Mouse (Mus musculus): ENCODE data around the gene Eef1akmt3.
A peak's percentile ranks its signal among the peaks of the same experiment; 100 is the strongest.
"Not testable (repeated sequence)": the region's sequence is repeated elsewhere in the genome, so short reads cannot be mapped to it uniquely, and the experiment has no call there.

Eef1akmt3 gene

GRCm38 (mm10) chr10:127070190-127071121 lies 29.1 kb upstream of the Eef1akmt3 start, which contains the start of gene Tspan31:
Gene Tspan31 (minus strand): TSS chr10:127070264.
- DNase-seq = peak; percentile 52 to 63

GRCm38 (mm10) chr10:127069281-127070189 lies 28.2 kb upstream of the Eef1akmt3 start:
- DNase-seq = no peak

GRCm38 (mm10) chr10:127068360-127069038 lies 27.2 kb upstream of the Eef1akmt3 start:
- DNase-seq = no peak

DNA sequence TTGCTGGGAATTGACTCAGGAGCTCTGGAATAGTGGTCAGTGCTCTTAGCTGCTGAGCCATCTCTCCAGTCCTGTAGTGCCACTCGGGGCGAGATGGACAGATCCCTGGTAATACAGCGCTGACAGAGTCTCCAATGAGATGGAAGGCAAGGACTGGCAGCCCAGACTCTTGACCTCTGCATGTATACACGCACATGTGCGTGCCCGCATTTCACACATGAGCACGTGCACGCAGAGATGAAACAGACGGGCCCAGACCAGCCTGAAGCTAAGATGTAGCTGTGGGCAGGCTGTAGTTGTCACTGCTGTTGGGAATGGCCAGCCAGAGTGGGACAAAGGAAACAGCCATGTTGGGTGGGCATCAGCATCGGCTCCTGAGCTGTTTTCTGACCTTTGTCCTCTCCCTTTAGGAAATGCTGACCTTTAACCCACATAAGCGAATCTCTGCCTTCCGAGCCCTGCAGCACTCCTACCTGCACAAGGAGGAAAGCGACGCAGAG lies 25.3 kb upstream of the Eef1akmt3 start:
- no peak for DNase-seq

DNA sequence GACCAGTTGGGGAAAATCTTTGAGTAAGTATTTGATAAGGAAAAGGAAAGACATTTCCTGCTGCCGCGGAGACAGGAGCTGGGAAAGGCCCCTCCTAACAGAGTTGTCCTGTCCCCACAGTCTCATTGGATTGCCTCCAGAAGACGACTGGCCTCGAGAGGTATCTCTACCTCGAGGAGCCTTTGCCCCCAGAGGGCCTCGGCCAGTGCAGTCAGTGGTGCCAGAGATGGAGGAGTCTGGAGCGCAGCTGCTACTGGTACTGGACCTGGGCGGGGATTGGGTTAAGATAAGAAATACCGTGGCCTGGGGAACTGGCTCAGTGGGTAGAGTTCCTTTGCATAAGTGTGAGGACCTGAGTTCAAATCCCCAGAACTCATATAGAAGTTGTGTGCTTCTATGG lies 24.7 kb upstream of the Eef1akmt3 start:
- DNase-seq = no peak

DNA sequence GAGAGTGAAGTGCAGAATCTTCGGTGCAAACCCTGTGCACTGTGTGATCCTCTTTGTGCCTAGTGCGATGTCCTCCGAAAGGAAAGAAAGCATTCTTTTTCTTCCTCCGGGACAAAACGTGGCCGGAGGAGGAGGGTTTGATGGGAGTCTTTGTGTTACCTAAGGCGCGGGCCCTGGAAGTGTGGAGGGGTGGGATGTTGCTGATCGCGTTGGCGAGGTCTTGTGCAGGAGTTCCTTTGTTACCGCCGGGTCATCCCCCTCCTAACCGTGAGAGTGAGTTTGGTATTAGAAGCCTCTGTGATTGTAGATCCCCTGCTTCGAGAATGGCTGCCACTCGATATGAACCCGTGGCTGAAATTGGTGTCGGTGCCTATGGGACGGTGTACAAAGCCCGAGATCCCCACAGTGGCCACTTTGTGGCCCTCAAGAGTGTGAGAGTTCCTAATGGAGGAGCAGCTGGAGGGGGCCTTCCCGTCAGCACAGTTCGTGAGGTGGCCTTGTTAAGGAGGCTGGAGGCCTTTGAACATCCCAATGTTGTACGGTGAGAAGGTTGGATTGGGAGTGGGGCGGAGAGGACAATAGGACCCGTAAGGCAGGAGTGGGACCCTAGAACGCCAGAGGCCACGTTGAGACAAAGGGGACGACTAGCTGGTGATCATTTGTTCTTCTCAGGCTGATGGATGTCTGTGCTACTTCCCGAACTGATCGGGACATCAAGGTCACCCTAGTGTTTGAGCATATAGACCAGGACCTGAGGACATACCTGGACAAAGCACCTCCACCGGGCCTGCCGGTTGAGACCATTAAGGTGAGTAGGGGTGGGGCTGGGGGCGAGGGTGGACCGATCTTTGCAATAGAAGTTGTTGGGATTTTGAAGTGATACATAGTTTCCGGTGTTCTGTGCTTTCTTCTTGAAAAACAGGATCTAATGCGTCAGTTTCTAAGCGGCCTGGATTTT lies 22.9 kb upstream of the Eef1akmt3 start:
- DNase-seq = no peak

- peak; percentile 96 to 98 for DNase-seq
Measured at GRCm38 (mm10) chr10:127063239-127063872, 22.0 kb upstream of the Eef1akmt3 start, which contains the start of gene Cdk4. Gene Cdk4 (plus strand): TSS chr10:127063534.

- no peak for DNase-seq
Measured at GRCm38 (mm10) chr10:127062503-127062902, 21.2 kb upstream of the Eef1akmt3 start.

DNA sequence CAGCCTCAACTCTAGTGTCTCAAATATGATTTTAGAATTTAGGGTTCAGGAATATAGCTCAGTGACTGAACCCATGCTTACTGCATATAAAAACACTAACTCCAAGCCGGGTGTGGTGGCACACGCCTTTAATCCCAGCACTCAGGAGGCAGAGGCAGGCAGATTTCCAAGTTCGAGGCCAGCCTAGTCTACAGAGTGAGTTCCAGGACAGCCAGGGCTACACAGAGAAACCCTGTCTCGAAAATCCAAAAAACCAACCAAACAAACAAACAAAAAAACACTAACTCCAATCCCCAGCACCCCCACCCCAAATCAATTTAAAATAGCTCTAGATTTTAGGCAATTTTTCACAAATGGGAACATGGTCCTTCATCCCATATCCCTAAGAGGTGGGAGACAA lies 20.8 kb upstream of the Eef1akmt3 start:
- DNase-seq = not testable (repeated sequence)

DNA sequence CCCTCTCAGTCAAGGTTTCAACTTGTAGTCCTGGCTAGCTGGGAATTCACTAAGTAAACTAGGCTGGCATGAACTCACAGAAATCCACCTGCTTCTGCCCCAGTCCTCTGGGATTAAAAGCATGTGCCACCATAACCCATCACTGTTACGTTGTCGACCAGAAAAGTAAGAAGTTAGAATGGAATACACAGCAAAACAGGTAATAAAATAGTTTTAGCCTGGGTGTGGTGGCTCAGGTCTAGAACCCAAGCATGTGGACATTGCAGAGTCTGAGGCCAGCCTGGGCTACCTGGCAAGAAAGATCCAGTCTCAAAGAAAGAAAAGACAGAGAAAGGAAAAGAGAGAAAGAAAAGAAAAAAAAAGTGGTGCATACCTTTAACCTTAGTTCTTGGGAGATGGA lies 20.2 kb upstream of the Eef1akmt3 start:
- DNase-seq = no peak

DNA sequence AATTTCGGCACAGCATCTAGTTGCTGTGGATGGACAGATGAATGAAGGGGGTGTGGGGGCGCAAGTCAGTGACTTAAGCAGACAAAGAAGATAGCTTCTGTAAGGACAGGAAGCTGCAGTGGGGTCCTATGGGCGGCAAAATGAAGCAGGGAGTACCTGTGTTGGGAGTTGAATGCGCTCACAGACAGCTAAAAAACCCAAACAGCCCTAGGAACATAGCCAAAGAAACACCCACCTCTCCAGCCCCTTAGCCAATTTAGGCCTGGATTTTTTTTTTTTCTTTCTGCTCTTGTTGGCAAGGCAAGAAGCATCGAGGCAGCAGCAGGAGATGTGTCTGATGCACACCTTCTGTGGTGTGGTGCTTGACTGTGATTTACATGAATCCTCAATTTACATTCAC lies 19.8 kb upstream of the Eef1akmt3 start:
- no peak for DNase-seq

DNA sequence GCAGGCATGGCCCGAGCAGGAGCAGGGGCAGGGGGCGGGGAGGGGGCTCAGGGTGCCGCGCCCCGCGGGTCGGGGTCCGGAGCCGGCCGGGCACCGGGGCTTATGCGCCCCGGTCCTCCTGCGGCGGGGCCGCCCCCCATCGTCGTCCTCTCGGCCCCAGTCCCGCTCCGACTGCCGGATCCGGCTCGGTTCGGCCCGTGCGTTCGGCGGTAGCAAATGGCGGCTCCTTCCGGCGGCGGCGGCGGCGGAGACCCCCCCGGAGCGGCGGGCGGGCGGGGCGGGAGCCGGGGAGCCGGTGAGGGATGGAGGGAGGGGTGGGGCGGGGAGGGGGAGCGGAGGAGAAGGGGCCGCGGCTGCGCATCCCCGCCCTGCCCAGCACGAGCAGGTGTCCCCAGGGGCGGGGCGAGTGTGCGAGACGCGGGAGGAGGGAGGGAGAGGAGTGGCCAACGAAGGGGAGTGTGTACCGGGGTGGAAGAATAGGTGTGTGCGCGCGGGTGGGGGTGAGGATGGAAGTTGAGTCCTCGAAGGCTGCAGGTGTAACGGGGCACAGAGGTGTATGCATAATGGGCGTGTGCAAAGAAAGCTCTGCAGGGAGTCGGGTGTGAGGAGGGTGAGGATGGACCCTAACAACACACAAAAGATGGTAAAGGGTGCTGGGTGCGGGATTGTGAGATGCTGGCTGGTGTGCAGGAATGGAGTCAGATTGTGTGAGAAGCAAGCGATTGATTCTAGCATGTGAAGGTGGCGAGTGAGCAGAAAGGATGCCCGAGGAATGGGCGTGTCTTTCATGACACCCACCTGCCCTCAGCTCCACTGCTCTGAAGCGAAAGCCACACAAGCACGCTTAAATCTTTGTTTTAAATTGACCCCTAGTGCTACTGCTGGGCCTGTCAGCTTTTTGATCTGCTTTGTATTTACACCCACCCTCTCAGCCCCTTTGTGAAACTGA lies 18.9 kb upstream of the Eef1akmt3 start, which contains the start of gene March9:
March9 (minus strand) TSS at position 217 of the 949 bp plus-strand sequence.
- DNase-seq = peak; percentile 69 to 74

GRCm38 (mm10) chr10:127059174-127059967 lies 18.1 kb upstream of the Eef1akmt3 start:
- peak in 1 of 2 experiments; percentile 20 for DNase-seq

GRCm38 (mm10) chr10:127058708-127059107 lies 17.4 kb upstream of the Eef1akmt3 start:
- DNase-seq = peak in 1 of 2 experiments; percentile 25

DNA sequence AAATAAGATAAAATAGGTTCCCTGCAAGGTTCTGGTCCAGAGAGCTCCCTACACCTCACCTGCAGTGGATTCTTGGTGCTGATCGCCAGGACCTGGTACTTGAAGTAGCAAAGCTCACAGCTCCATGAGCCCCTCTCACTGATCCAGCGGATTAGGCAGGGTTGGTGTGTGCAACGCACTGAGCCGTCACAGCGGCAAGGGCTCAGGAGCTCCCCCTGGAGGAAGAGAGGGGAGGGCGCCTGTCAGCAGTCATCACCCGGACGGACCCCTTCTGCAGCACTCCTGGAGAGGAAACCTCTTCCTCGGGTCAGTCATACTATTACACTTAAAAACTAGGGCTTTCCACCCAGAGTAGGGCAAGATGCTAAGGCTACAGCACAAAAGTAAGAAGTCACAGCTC lies 16.8 kb upstream of the Eef1akmt3 start:
- DNase-seq = peak; percentile 89 to 91

DNA sequence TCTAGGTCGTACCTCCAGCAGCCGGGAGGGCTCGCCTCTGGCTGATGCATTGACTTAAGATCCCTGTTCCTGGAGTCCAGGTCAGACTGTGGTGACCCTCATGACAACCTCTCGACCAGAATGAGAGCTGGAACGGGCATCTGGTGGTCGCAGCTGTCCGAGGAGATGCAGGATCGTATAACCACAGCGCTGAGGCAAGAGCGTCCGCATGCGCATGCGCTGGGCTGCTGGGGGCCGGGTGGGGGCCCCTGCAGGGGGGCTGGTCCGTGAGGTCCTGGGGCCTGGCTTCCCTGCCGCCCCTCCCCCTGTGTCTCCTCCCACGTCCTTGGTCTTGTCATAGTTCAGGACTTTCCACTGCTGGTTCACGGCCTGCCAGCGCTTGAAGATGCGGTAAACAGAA lies 15.2 kb upstream of the Eef1akmt3 start:
- no peak for DNase-seq

- peak in 1 of 2 experiments; percentile 33 for DNase-seq
Measured at GRCm38 (mm10) chr10:127055406-127055805, 14.1 kb upstream of the Eef1akmt3 start.

DNA sequence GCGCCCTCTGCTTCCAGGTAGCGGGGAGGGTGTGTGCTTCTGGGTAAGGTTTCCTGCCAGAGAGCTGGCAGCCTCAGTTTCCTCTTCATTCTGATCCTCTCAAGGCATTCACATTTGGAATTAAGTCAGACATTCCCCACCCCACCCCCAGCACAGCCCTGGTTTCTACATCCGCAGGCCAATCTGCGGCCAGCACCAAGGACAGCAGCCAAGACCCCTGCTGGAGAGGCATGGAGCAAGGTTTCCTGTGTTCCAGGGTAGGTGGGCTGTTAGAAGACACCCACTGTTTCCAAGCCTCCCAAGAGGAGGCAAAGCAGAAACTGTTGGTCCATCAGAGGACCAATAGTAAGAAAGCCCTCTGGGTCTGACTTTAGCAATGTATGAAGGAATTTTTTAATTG lies 13.3 kb upstream of the Eef1akmt3 start:
- DNase-seq = no peak

DNA sequence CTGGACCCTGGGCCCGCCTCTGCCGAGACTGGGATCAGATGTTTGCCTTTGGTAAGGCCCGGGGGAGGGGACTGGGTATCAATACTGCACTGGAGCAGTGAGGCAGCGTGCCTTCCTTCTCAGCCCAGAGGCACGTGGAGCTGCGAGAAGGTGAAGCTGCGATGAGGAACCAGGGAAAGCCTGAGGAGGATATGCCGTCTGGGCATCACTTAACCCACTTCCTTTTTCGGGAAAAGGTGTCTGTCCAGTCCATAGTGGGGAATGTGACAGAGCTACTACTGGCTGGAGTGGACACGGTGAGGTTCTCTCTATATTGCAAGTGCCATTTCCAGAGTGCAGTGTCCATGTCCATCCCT lies 8.8 kb upstream of the Eef1akmt3 start:
- DNase-seq = no peak
